Comparison of ENCODE assay signal across 8 mouse cellular contexts in the genomic region with DNA sequence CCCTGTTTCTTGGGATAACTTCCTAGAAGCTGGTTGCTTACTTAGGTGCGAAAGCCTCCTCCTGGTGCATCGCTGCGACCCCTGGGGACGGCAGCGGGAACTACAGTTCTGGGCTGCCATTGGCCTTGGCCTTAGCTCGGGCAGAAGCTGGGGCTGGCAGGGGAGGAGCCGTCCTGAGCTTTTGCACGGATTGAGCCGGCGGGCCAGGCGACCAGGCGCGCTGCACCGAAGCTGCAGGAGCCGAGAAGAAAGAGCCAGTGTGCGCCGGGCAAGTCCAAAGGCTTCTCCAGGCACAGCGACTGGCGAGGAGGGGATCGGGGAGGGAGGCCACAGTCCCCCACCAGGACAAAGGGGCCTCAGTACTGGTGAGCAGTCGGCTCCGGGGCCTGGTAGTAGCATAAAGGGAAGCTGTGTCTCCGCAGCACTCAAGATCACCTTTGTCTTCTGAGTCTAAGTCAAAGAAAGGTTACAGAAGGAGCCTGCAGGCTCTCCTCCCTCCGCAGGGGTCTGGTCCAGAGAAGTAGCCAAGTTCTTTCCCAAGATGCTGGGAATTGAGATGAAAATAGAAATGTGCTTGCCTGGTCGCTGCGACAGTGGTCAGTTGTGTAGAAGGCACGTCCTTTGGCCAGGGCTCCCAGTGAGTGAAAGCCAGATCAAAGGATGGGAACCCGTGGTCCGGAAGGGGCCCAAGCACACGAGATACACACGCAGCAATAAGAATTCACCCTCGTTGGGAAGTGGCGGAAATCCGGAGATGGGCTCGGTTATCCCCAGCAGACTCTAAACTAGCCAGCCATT. TPM values are rescaled to one million over a fixed set of nuclear protein-coding genes. Genes with fewer than 3 reads are reported as not detected.
DNase-seq lines count a peak whose midpoint lies in the region; ATAC-seq and TF ChIP-seq lines count a peak whose summit lies in the region.

No protein-coding gene starts in this region.

- TF ChIP-seq CTCF in G1E (IDR thresholded peaks at IDR 0.05; ENCODE audit: low read depth, low read length), result peak; percentile 65; the same call in 1 of the 2 replicates
- TF ChIP-seq CTCF in liver, postnatal 0 days (IDR thresholded peaks at IDR 0.05; ENCODE audit: low read depth), result peak; percentile 96
- peak; percentile 95 for TF ChIP-seq CTCF in testis, adult 2 months (IDR thresholded peaks at IDR 0.05; ENCODE audit: control insufficient read depth, insufficient read depth, insufficient replicate concordance, low read depth, low read length)

- 7% methylated on average over 35 of the region's 35 CpGs for WGBS in forebrain, embryonic 15.5 days
- WGBS in liver, postnatal 0 days (ENCODE audit: insufficient replicate concordance), result 14% methylated on average over 35 of the region's 35 CpGs
- 7% methylated on average over 35 of the region's 35 CpGs for WGBS in neural tube, embryonic 14.5 days

- H3K36me3 ChIP-seq in G1E (replicated peaks), result no peaks in the 10 kb centered on the region
- H3K36me3 ChIP-seq in forebrain, embryonic 15.5 days, result no peaks in the 10 kb centered on the region
- no peaks in the 10 kb centered on the region for H3K36me3 ChIP-seq in liver, postnatal 0 days (replicated peaks; ENCODE audit: insufficient read depth, low read length)
- H3K36me3 ChIP-seq in neural tube, embryonic 14.5 days (ENCODE audit: control insufficient read depth, insufficient read depth, low read length), result no peaks in the 10 kb centered on the region
- H3K36me3 ChIP-seq in testis, adult 2 months (ENCODE audit: control insufficient read depth, insufficient read depth, low read length), result no peaks in the 10 kb centered on the region

- TF ChIP-seq EP300 in liver, postnatal 0 days (IDR thresholded peaks at IDR 0.05; ENCODE audit: low read depth), result no peak

- H3K9me3 ChIP-seq in G1E (replicated peaks), result no peaks in the 10 kb centered on the region
- no peaks in the 10 kb centered on the region for H3K9me3 ChIP-seq in forebrain, embryonic 15.5 days
- no peaks in the 10 kb centered on the region for H3K9me3 ChIP-seq in liver, postnatal 0 days (ENCODE audit: low read length)
- H3K9me3 ChIP-seq in neural tube, embryonic 14.5 days (ENCODE audit: control insufficient read depth, low read length), result no peaks in the 10 kb centered on the region

- peak overlapping the region; percentile 80 for H3K9ac ChIP-seq in forebrain, embryonic 15.5 days (replicated peaks)
- H3K9ac ChIP-seq in liver, postnatal 0 days (replicated peaks), result peak overlapping the region; percentile 60
- H3K9ac ChIP-seq in neural tube, embryonic 14.5 days (replicated peaks; ENCODE audit: low read depth, low read length), result peak overlapping the region; percentile 67

- H3K27me3 ChIP-seq in G1E (ENCODE audit: insufficient read depth, low read length), result peaks cover 26% of the 10 kb centered on the region
- no peaks in the 10 kb centered on the region for H3K27me3 ChIP-seq in forebrain, embryonic 15.5 days
- H3K27me3 ChIP-seq in liver, postnatal 0 days (ENCODE audit: insufficient read depth, low read length), result no peaks in the 10 kb centered on the region
- no peaks in the 10 kb centered on the region for H3K27me3 ChIP-seq in neural tube, embryonic 14.5 days (ENCODE audit: control insufficient read depth, insufficient read depth, low read length)
- H3K27me3 ChIP-seq in testis, adult 2 months (ENCODE audit: control insufficient read depth, insufficient read depth, low read length), result no peaks in the 10 kb centered on the region

- intact Hi-C loops in heart, postnatal 25 days (cut with DNase I), result loop anchor here (1.0 kb wide), 1 partner anchor 74 kb away; no protein-coding TSS in a partner anchor

- no peak for TF ChIP-seq POLR2A in testis, adult 2 months (IDR thresholded peaks at IDR 0.05; ENCODE audit: control insufficient read depth, low read depth, low read length)

- H3K27ac ChIP-seq in forebrain, embryonic 15.5 days (replicated peaks), result peak overlapping the region; percentile 85
- no peak overlapping the region for H3K27ac ChIP-seq in liver, postnatal 0 days (ENCODE audit: low read depth)
- H3K27ac ChIP-seq in neural tube, embryonic 14.5 days (ENCODE audit: low read depth, low read length), result peak overlapping the region; percentile 80
- H3K27ac ChIP-seq in testis, adult 2 months (ENCODE audit: control insufficient read depth, insufficient read depth, low read depth, low read length), result no peak overlapping the region

- H3K4me3 ChIP-seq in G1E (ENCODE audit: low read depth, low read length), result no peak overlapping the region
- H3K4me3 ChIP-seq in forebrain, embryonic 15.5 days, result peak overlapping the region; percentile 55
- H3K4me3 ChIP-seq in liver, postnatal 0 days (ENCODE audit: low read depth, low read length), result peak overlapping the region; percentile 41
- peak overlapping the region; percentile 39 for H3K4me3 ChIP-seq in neural tube, embryonic 14.5 days (ENCODE audit: low read depth, low read length)
- peak overlapping the region; percentile 53 for H3K4me3 ChIP-seq in testis, adult 2 months (ENCODE audit: control insufficient read depth, low read depth, low read length)

- DNase-seq in G1E (ENCODE audit: low spot score), result peak; percentile 22
- DNase-seq in cerebellum, adult 11-12 months, result peak; percentile 92
- DNase-seq in heart, postnatal 25 days (ENCODE audit: low spot score), result peak; percentile 82
- peak; percentile 94 for DNase-seq in layer of hippocampus, adult 11-12 months (ENCODE audit: low spot score)
- DNase-seq in liver, postnatal 0 days, result peak; percentile 91

- H3K4me2 ChIP-seq in forebrain, embryonic 15.5 days (replicated peaks), result peak overlapping the region; percentile 86
- H3K4me2 ChIP-seq in liver, postnatal 0 days (ENCODE audit: low read depth, low read length), result peak overlapping the region; percentile 78
- peak overlapping the region; percentile 70 for H3K4me2 ChIP-seq in neural tube, embryonic 14.5 days (ENCODE audit: low read depth, low read length)

- ATAC-seq in G1E (ENCODE audit: extremely low read depth, insufficient number of reproducible peaks, low FRiP score, poor library complexity, severe bottlenecking), result no peak
- ATAC-seq in forebrain, embryonic 15.5 days (replicated peaks), result peak; percentile 97
- ATAC-seq in liver, postnatal 0 days, result peak; percentile 87
- ATAC-seq in neural tube, embryonic 14.5 days (ENCODE audit: low read depth), result peak; percentile 95

- peaks cover 18% of the 10 kb centered on the region for H3K4me1 ChIP-seq in G1E (ENCODE audit: insufficient read depth, low read depth, low read length)
- H3K4me1 ChIP-seq in forebrain, embryonic 15.5 days, result peaks cover 7% of the 10 kb centered on the region
- H3K4me1 ChIP-seq in liver, postnatal 0 days (ENCODE audit: insufficient read depth), result peaks cover 6% of the 10 kb centered on the region
- 0 out of 2 replicates have a peak, but pooled peaks cover 5% of the 10 kb centered on the region for H3K4me1 ChIP-seq in neural tube, embryonic 14.5 days (ENCODE audit: control insufficient read depth, insufficient read depth, low read length)
- H3K4me1 ChIP-seq in testis, adult 2 months (ENCODE audit: control insufficient read depth, insufficient read depth, low read length), result peaks cover 4% of the 10 kb centered on the region

RNA-seq across cellular contexts. Expression of a gene that starts 8.0 kb away (rescaled TPM):
- total RNA-seq in G1E (2014; fragmentation: Nextera tagmentation) (0.83 and 1.9 TPM in 2 replicates), G1E (2017) (0.81 and 1.0 TPM in 2 replicates)
- 0.14 and 0.26 TPM in 2 replicates for polyA plus RNA-seq in G1E (2012)
- 1.5 and 1.6 TPM in 2 replicates for polyA plus RNA-seq in forebrain, embryonic 15.5 days (2015; fragmentation: Nextera tagmentation; extraction: Ambion mirVana)
- under 1 TPM; 0.42 to 0.49 TPM for total RNA-seq in heart, postnatal 25 days (2021)
- 0.26 and 0.32 TPM in 2 replicates for polyA plus RNA-seq in liver, postnatal 0 days (2015; fragmentation: Nextera tagmentation; extraction: Ambion mirVana)
- polyA plus RNA-seq in neural tube, embryonic 14.5 days (2014; fragmentation: Nextera tagmentation; extraction: Ambion mirVana), result 3.1 and 4.6 TPM in 2 replicates
- polyA plus RNA-seq in testis, adult 2 months (2012; rRNA removed), result 4.8 and 8.5 TPM in 2 replicates

RNA-seq across cellular contexts. Expression of a gene that starts 50.7 kb away (rescaled TPM):
- 25.3 and 28.2 TPM in 2 replicates for total RNA-seq in G1E (2014; fragmentation: Nextera tagmentation)
- 22.8 and 24.6 TPM in 2 replicates for total RNA-seq in G1E (2017)
- 3.8 and 4.8 TPM in 2 replicates for polyA plus RNA-seq in G1E (2012)
- polyA plus RNA-seq in forebrain, embryonic 15.5 days (2015; fragmentation: Nextera tagmentation; extraction: Ambion mirVana), result 29.6 and 30.7 TPM in 2 replicates
- 10 to 100 TPM; 26.3 to 28.6 TPM for total RNA-seq in heart, postnatal 25 days (2021)
- 5.7 TPM in 2 replicates for polyA plus RNA-seq in liver, postnatal 0 days (2015; fragmentation: Nextera tagmentation; extraction: Ambion mirVana)
- polyA plus RNA-seq in neural tube, embryonic 14.5 days (2014; fragmentation: Nextera tagmentation; extraction: Ambion mirVana), result 42.1 and 45.3 TPM in 2 replicates
- polyA plus RNA-seq in testis, adult 2 months (2012; rRNA removed), result 3.8 and 4.0 TPM in 2 replicates

RNA-seq across cellular contexts. Expression of a gene that starts 59.1 kb away (rescaled TPM):
- total RNA-seq in G1E (2014; fragmentation: Nextera tagmentation) (not detected in 2 replicates), G1E (2017) (0.11 TPM in 1 of 2 replicates, not detected in the other)
- polyA plus RNA-seq in G1E (2012), result not detected in 2 replicates
- polyA plus RNA-seq in forebrain, embryonic 15.5 days (2015; fragmentation: Nextera tagmentation; extraction: Ambion mirVana), result 314 and 348 TPM in 2 replicates
- 10 to 100 TPM; 51.3 to 55.2 TPM for total RNA-seq in heart, postnatal 25 days (2021)
- polyA plus RNA-seq in liver, postnatal 0 days (2015; fragmentation: Nextera tagmentation; extraction: Ambion mirVana), result 27.9 and 30.7 TPM in 2 replicates
- 524 and 526 TPM in 2 replicates for polyA plus RNA-seq in neural tube, embryonic 14.5 days (2014; fragmentation: Nextera tagmentation; extraction: Ambion mirVana)
- 4.2 and 5.4 TPM in 2 replicates for polyA plus RNA-seq in testis, adult 2 months (2012; rRNA removed)

Comparison
In these comparisons a context has a peak if more than half of its experiments do, and no peak if none do; other contexts are left out.
1. DNase-seq: peak in every context shown above with its lines; median percentile 94 in layer of hippocampus, adult 11-12 months; 92 in cerebellum, adult 11-12 months; 91 in liver, postnatal 0 days; 82 in heart, postnatal 25 days; 22 in G1E.
2. H3K27ac ChIP-seq: peak in forebrain, embryonic 15.5 days (single experiment) and neural tube, embryonic 14.5 days (single experiment); none in liver, postnatal 0 days (single experiment) and testis, adult 2 months (single experiment).
3. Peak in every context shown above with its lines, with median percentiles within 50 percentile points of each other: CTCF ChIP-seq, H3K4me2 ChIP-seq and H3K9ac ChIP-seq.